Mouse (Mus musculus) frontal cortex, adult (tissue): ENCODE data around the gene Heg1.
A peak's percentile ranks its signal among the peaks of the same experiment; 100 is the strongest.

Experiments
- ATAC-seq: cut with Nextera tagmentation; 2 replicates; pipeline ENCODE4 v1.9.2; 2017; ENCODE audit warnings: mild to moderate bottlenecking, moderate library complexity, mixed read lengths; ENCODE audit not compliant: low TSS enrichment

Gene Heg1

DNA sequence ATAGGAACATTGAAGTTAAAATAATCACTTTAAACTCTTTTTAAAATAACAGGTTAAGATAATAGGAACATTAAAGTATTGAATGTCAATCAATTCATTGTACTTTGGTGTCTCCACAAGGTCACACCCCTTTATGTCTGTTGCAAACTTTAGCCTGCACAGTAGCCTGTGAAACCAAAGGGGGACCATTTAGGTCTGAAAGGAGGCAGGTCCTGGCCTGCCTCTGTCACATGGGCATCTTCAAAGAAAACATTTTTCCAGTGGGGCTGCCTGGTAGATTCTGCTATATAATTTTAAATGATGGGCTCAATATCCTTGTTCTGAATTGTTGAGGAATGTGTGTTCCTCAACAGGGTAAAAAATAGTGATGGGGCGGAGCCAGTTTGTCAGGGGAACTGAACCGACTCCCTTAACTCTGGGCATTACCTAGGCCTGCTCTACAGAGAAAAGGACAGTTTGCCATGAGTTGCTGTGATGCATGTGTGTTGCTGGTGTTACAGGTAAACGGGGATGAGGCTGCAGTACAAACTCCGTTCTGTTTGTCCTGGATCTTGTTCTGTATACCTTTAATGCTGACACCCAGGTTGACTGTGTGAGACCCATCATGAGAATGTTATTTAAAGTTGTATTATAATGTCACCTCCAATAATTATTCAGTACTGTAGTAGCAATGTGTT is 86.7 kb downstream of the Heg1 start:
- ATAC-seq, result no peak

DNA sequence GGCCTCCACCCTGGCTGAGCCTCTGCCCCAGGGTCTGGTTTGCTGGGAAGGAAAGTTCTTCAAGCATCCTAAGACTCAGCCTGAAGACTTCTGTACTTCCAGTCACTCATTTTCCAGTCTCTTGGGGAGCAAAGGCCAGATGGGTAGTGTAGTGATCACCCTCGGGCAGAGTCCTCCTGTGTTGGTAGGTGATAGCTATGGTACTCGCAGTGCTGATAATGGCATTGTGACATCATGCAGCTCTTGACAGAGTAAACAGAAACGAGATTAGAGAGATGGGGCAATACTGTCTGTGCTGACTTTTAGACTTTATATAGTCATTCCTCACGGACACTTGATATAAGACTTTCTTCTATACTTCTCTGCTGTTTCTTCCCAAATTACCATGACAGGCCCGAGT is 88.6 kb downstream of the Heg1 start:
- no peak for ATAC-seq

DNA sequence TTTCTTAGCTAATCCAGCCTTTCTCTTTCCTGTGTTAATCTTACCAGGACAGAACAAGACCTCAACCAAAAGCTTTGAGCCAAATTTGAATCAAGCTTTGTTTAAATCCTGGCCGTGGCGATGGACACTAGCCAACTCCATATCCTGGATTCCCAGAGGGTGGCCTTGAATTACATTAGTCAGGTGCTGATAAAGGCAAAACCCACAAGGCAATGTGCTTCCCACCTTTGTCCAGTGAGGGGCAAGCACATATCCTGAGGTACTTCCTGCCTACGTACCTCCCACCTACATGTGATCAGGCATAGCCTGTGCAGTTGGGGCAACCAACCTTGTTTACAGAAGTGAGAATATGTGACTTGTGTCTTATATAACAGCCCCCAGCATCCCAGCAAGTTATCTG is 90.8 kb downstream of the Heg1 start:
- no peak for ATAC-seq

DNA sequence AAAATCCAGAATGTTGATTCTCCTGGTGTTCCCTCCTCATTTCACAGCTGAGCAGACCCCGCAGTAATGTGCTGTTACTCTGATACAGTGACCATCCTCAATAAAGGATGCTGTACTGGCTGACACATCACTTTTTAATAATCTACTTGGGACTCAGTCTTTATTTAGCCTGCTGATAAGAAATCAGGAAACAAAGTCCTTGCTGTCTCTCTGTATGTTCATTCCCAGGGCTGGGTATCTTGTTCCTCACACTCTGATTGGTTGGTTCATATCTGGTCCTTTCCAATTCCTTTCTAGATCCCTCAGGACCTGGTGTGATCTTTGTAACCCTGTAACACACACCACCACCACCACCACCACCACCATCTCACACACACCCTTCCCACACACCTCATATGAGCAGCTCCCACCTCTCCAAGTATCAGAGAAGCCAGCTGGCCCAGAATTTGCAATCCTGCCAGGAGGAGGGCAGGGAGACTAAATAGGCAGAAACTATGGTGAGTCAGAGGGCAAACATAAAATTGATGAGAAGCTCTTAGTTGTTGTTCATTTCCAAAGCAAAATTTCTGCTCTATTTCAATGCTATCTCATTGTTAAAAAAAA is 91.7 kb downstream of the Heg1 start:
- ATAC-seq, result no peak

DNA sequence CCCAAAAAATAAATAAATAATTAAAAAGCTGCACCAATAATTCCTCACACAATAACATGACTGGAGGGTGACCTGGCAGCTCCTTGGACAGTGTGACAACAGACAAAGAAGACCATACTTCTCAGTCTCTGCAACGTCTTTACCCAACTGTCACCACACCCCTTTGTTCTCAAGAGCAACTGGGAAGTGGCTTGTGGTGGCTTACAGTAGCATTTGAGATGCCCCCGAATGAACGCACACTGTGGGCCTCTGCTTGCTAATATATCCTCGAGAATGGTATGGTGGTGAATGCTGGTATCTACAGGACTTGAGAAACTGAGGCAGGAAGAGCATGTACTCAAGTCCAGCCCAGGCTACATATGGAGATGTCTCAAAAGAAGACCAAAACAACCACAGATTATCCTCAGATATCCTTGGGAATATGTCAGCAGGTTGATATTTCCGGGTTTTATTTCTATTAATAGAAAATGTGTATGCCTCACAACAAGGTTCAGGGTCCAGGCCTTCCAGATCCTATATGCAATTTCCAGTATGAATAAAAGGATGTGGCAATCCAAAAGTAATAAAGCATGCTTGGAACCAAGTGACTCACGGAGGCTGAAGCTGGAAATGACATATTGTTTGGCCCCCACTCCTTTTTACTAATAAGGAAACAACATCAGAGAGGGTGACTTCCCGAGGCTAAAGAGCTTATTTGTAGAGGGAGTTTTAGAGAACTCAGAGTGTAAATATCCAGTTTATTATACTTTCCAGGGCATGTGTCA is 92.8 kb downstream of the Heg1 start:
- ATAC-seq, result no peak

DNA sequence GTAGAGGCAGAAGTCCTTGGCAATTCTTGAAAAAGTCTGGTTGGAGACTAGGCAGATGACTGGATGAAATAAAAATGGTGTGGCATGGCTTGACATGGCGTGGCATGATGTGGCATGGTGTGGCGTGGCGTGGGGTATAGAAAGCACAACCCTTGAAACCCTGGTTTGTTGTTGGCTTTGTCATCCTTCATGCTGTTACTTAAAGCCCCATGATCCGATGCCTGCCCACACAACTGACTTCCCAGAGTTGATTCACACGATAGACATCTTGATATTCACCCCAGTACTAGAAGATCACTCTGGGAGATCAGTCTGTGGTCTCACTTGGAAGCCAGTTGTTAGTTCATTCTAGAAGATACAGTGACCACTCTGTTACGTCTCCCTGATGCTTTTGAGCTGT is 93.4 kb downstream of the Heg1 start:
- ATAC-seq, result no peak

DNA sequence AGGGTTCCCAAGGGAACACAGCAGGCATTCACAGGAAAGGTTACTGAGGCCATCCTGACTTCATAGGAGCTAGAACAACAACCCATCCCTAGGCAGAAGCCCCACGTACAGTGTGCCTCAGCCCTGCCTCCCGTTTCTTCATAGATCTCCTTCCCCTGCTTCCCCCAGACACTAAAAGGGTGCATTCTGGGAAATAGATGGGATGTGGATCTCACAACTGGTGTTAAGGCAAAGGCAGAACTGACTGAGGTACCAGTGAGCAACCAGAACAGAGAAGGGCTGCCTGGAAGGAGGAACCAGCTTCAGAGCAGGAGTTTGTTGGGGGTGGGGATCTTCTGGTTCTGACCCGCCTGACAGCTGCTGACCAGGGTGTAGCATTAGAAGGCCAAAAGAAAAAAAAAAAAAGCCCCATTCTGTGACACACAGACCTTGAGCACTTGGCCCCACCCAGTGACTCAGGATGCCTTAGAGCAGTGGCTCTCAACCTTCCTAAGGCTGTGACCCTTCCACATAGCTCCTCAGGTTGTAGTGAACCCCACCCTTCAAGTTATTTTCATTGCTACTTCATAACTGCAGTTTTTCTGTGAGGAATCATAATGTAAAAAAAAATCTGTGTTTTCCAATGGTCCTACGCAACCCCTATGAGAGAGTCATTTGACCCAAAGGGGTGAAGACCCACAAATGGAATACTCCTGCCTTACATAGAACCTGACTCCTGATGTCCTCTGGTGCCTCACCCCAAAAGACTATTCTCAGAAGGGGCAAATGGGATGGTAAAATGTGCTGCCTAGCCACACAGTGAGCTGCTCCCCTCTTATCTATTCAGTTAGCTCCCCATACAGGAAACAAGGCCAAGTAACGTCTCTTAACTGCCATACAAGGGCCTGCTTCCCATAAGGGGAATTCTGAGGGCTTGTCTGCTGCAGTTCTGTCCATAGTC is 97.9 kb downstream of the Heg1 start:
- ATAC-seq, result no peak

DNA sequence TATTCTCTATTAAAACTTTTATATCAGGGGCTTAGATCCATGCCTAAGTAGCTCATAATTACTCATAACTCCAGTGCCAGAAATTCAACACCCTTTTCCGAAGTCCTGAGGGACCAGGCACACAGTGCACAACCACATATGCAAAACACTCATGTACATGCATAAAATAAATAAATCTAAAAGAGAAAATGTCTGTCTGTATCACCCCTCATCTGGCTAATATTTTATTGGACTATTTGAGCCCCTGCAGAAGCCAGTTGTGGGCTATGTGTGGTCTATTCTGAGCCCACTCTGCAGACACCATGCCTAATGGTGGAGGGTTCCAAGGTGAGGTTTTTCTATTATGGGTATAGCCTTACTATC is 98.5 kb downstream of the Heg1 start:
- no peak for ATAC-seq

DNA sequence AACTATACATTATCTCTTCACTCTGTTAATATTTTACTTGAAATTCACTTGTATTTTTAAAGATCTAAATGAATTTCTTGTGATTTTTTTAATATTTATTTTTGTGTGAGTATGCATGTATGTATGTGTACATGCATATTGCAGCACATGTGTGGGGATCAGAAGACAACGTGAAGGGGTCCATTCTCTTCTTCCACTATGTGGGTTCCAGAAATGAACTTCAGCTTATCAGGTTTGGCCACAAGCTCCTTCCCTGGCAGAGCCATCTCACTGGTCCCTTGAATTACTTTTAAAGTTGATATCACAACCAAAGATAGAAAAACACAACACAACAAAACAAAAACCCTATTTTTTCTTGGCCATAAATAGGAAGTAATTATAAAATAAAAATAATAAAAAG is 100.4 kb downstream of the Heg1 start:
- no peak for ATAC-seq

DNA sequence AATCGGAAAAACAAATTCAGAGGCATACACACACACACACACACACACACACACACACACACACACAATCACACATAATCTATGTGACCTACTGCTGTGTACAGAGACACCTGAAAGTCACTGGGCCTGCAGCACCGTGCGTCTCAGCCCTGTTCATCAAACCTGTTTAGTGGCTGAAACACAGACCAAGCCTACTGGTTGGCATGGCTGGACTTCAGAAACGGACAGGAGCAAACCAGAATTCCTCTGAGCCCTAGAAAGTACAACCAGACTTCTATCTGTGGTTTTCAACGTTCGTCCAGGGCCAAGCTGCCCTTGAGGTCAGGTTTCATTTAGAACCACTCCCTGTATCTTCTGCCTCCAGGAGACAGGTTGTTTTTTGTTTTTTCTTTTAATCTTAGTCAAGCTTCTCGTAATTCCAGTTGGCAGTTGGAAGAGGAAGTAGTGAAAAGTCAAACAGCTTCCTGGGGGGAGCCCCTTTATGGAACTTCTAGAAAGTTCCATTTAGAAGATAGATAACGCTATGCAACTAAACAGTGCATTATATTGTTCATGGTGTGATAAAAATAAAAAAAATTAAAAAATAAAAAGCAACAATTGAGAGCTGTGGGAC is 101.0 kb downstream of the Heg1 start:
- no peak for ATAC-seq

DNA sequence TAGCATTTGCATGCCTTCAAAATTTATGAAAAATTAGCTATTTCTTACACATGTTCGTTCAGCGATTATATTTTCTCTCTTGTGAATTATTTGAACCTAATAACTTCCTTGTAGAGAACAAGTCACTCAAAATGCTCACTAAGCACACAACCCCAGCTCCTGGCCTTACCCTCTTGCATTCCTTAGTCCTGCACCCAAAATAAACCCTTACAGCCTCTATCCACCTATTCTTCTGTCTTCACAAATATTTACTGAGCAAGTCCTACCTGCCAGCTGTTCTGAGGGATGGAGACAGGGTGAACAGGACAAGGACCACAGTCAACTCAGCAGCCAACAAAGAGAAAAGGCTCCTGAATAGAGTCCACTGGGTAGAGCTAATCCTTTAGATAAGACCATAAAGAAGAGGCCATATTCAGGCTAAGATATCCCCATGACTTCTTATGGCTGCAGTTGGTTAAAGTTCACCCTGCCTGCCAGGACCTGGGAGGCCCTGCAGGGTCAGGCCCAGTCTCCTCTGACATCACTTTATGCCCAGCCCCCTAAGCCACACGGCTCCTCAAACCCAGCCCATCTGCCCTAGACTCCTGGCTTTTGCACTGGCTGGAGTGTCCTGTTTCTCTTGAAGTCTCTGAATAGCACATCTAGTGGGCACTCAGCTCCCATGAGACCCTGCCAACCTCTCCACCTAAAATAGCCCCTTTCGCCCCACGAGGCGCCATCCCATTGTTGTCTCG is 102.7 kb downstream of the Heg1 start:
- no peak for ATAC-seq

DNA sequence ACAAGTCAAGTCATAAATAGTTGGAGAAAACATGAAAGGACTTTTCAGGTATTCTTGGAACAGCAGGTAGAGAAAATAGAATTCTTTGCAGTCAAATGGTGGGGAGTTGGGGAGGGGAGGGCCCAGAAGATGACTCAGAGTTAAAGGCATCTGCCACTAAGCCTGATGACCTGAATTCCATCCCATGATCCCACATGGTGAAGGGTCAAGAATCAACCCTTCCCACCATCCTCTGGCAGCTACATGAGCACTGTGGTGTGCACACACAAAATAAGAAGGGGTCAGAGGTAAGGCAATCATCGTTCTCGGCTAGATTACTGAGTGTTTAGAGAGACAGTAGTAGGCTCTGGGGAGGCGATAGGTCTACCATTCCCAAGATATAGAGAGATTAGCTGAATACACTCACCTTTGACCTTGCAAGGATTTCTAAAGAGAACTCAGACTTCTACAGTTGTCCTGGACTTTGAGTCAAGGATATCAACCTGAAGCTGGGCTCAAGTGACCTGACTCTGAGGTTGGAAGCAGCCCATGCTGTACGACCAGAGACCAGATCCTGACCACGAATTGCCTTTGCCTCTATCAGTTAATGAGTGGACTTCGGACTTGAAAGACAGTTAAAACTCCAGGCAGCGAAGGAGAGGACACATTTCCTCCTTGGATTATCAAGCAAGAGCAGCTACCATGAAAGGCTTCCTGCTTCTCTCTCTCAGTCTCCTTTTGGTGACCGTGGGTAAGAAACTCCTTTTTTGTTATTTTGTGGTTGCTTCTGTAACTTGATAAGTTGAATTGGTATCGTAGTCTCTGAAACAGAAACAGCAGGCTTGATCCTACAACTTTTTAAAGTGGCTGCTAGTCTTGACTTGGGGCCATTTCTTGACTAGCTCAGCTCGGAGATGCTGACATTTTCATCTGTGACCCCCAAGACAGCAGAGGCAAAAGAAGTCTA is 109.9 kb downstream of the Heg1 start, which contains the start of gene Muc13:
Gene Muc13, plus strand, starts transcription at position 192 of the 946 bp plus-strand sequence.
- ATAC-seq, result no peak

DNA sequence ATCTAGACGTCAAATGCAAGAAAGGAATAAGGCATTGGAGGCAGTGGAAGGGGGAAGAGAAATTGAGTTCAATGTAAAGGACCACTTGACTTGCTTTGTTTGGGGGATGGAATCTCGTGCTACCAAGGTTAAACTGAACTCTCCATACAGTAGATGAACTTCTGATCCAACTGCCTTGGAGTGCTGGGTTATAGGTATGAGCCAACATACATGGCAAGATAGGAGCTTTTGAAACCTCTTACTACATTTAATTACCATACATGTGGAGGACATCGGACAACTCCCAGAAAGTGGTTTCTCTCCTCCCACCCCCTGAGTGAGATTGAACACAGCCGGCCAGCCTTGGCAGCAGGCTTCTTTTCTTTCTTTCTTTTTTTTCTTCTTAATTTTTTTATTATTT is 110.9 kb downstream of the Heg1 start:
- no peak for ATAC-seq

DNA sequence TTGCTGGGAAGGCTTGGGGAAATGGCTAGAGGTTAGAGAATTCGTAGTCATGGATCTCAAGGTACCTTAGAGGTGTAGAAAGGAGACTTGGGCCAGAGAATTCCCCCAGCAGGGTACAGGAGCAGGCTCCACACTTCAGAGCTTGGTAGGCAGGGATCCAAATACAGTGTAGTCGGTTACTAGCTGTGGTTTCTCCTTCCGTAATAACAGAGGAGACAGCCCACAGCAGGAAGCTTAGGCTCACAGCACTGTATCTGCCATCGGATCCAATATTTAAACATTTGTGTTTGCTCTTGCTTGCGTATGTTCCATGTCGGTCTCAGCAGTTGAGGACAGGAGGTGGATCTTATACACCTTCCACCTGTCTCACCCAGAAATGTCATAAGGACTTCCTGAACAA is 111.7 kb downstream of the Heg1 start:
- ATAC-seq, result no peak

DNA sequence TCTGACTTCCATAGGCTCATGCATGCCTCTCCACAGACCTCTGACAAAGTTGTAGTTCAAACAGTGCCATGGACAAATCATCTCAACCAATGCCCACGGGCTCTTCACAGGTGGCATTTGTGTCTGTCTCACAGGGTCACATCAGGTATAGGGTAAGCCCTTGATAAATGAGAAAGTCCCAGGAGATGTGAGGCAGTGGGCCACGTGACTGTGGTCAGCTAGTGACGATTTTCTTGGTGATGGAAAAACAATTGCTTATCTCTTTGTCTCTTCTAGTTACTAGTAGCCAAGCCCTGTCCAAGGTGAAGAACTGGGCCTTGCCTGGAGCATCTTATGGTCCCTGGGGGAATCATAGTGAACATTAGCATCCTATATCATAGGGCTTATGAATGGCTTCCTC is 112.6 kb downstream of the Heg1 start:
- no peak for ATAC-seq

DNA sequence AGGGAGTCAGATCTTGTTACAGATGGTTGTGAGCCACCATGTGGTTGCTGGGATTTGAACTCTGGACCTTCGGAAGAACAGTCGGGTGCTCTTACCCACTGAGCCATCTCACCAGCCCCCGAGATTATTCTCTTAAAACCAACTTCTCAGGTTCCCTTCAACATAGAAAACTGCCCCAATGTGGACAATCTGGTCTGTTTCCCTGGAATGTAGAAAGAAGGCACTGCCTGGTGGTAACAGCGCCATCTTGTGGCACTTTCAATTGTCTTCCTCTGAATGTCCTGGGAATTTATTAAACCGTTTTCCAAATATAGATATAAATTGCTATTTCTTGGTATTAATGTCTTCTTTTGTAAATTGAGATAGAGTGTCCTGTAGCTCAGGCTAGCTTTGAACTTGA is 113.7 kb downstream of the Heg1 start:
- peak; percentile 50; the same call in 1 of the 2 replicates for ATAC-seq

DNA sequence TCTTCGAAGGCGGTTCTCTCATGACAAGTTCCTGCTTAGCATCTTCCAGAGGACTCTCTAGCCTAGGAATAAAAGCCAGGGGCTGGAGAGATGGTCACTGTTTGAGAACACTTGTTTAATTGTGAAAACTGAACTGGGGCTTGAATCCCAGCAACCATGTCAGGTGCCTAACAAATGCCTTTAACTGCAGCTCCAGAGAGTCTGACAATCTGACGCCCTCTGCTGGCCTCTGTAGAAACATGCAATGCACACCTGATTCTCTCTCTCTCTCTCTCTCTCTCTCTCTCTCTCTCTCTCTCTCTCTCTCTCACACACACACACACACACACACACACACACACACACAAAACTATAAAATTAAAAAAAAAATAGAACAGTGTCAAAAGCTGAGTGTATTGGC is 125.8 kb downstream of the Heg1 start:
- ATAC-seq, result no peak

DNA sequence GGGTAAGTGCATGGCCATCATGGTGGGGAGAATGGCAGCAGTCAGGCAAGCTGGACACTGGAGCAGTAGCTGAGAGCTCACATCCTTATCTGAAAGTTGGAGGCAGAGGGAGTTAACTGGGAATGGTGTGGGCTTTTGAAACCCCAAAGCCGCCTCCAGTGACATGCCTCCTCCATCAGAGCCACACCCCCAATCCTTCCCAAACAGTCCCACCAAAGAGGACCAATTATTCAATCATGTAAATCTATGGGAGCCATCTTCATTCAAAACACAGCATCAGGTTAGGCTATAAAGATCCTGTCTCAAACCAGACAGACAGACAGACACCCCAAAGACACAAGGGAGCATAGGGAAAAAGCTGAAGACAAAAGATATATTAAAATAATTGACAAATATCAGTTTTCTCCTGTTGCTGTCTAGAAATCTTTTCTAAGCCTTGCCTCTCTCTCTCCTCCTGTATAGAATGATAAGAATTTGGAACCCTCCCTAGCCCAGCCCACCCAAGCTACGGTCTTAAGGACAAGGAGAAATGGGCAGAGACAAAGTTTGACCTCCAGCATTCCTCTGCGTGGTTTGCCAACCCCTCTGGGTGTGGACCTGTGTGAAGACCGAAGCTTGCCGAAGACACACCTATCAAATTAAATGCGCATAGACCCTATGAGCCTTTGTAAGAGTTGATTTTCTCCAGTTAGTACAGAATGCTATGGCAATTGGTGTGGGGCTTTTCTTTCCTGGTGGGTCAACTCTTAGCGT is 134.4 kb downstream of the Heg1 start:
- ATAC-seq, result no peak
